Mouse (Mus musculus) monocyte, adult 2 months (primary cell): Measurements from ENCODE around the gene Vmn1r3.
"Not testable (repeated sequence)": the region's sequence is repeated elsewhere in the genome, so short reads cannot be mapped to it uniquely, and the experiment has no call there.

Experiments
- DNase-seq, 2 experiments: peaks; one replicate each; pipeline ENCODE4 v3.0.0; 2022; ENCODE audit warnings: low spot score in 2 of 2, low read depth in 1 of 2

Vmn1r3 gene

GRCm38 (mm10) chr4:3147926-3148325 lies 37.2 kb downstream of the Vmn1r3 start:
- DNase-seq = not testable (repeated sequence)
